Mouse (Mus musculus): ENCODE data around the gene Creb1. TPM values are rescaled to one million over a fixed set of nuclear protein-coding genes. Genes with fewer than 3 reads are reported as not detected.

Creb1 gene
- polyA plus RNA-seq, 1 experiment, result 33.8 TPM

GRCm38 (mm10) chr1:64521734-64522133, 10.7 kb upstream of the Creb1 start:
- TF ChIP-seq CTCF (IDR thresholded peaks at IDR 0.05; ENCODE audit: borderline replicate concordance, extremely low read depth, insufficient read depth, insufficient read length) (no peak), POLR2A (IDR thresholded peaks at IDR 0.05; ENCODE audit: borderline replicate concordance, extremely low read depth, insufficient read depth, insufficient read length, poor library complexity, severe bottlenecking) (no peak)
- DNase-seq (ENCODE audit: low read depth), result no peak

GRCm38 (mm10) chr1:64522637-64523036, 9.8 kb upstream of the Creb1 start:
- no peak for DNase-seq (ENCODE audit: low read depth)
- TF ChIP-seq CTCF (IDR thresholded peaks at IDR 0.05; ENCODE audit: borderline replicate concordance, extremely low read depth, insufficient read depth, insufficient read length), result no peak
- no peak for TF ChIP-seq POLR2A (IDR thresholded peaks at IDR 0.05; ENCODE audit: borderline replicate concordance, extremely low read depth, insufficient read depth, insufficient read length, poor library complexity, severe bottlenecking)

GRCm38 (mm10) chr1:64523117-64523516, 9.3 kb upstream of the Creb1 start:
- no peak for DNase-seq (ENCODE audit: low read depth)
- TF ChIP-seq POLR2A (IDR thresholded peaks at IDR 0.05; ENCODE audit: borderline replicate concordance, extremely low read depth, insufficient read depth, insufficient read length, poor library complexity, severe bottlenecking) (no peak), CTCF (IDR thresholded peaks at IDR 0.05; ENCODE audit: borderline replicate concordance, extremely low read depth, insufficient read depth, insufficient read length) (no peak)

- TF ChIP-seq POLR2A (IDR thresholded peaks at IDR 0.05; ENCODE audit: borderline replicate concordance, extremely low read depth, insufficient read depth, insufficient read length, poor library complexity, severe bottlenecking), result no peak
- TF ChIP-seq CTCF (IDR thresholded peaks at IDR 0.05; ENCODE audit: borderline replicate concordance, extremely low read depth, insufficient read depth, insufficient read length), result no peak
Measured at GRCm38 (mm10) chr1:64524661-64525060, 7.8 kb upstream of the Creb1 start.

GRCm38 (mm10) chr1:64527626-64528025, 4.8 kb upstream of the Creb1 start:
- TF ChIP-seq CTCF (IDR thresholded peaks at IDR 0.05; ENCODE audit: borderline replicate concordance, extremely low read depth, insufficient read depth, insufficient read length) (no peak), POLR2A (IDR thresholded peaks at IDR 0.05; ENCODE audit: borderline replicate concordance, extremely low read depth, insufficient read depth, insufficient read length, poor library complexity, severe bottlenecking) (no peak)
- no peak for DNase-seq (ENCODE audit: low read depth)

More at GRCm38 (mm10) chr1:64524661-64525060, 7.8 kb upstream of the Creb1 start:
- no peak for DNase-seq (ENCODE audit: low read depth)

- TF ChIP-seq CTCF (IDR thresholded peaks at IDR 0.05; ENCODE audit: borderline replicate concordance, extremely low read depth, insufficient read depth, insufficient read length), result no peak
- no peak for TF ChIP-seq POLR2A (IDR thresholded peaks at IDR 0.05; ENCODE audit: borderline replicate concordance, extremely low read depth, insufficient read depth, insufficient read length, poor library complexity, severe bottlenecking)
- DNase-seq (ENCODE audit: low read depth), result no peak
Measured at GRCm38 (mm10) chr1:64529781-64530315, 2.6 kb upstream of the Creb1 start.

GRCm38 (mm10) chr1:64531548-64531947, 897 bp upstream of the Creb1 start:
- TF ChIP-seq CTCF (IDR thresholded peaks at IDR 0.05; ENCODE audit: borderline replicate concordance, extremely low read depth, insufficient read depth, insufficient read length), result no peak
- TF ChIP-seq POLR2A (IDR thresholded peaks at IDR 0.05; ENCODE audit: borderline replicate concordance, extremely low read depth, insufficient read depth, insufficient read length, poor library complexity, severe bottlenecking), result no peak
- DNase-seq (ENCODE audit: low read depth), result peak; percentile 5

- DNase-seq (ENCODE audit: low read depth), result no peak
- TF ChIP-seq POLR2A (IDR thresholded peaks at IDR 0.05; ENCODE audit: borderline replicate concordance, extremely low read depth, insufficient read depth, insufficient read length, poor library complexity, severe bottlenecking) (no peak), CTCF (IDR thresholded peaks at IDR 0.05; ENCODE audit: borderline replicate concordance, extremely low read depth, insufficient read depth, insufficient read length) (no peak)
Measured at GRCm38 (mm10) chr1:64532067-64532523, 350 bp upstream of the Creb1 start.

GRCm38 (mm10) chr1:64533471-64534443, 1.3 kb downstream of the Creb1 start:
- peak; percentile 50 for DNase-seq (ENCODE audit: low read depth)
- TF ChIP-seq CTCF (IDR thresholded peaks at IDR 0.05; ENCODE audit: borderline replicate concordance, extremely low read depth, insufficient read depth, insufficient read length) (no peak), POLR2A (IDR thresholded peaks at IDR 0.05; ENCODE audit: borderline replicate concordance, extremely low read depth, insufficient read depth, insufficient read length, poor library complexity, severe bottlenecking) (peak; percentile 29; the same call in 1 of the 2 replicates)

- DNase-seq (ENCODE audit: low read depth), result no peak
- TF ChIP-seq POLR2A (IDR thresholded peaks at IDR 0.05; ENCODE audit: borderline replicate concordance, extremely low read depth, insufficient read depth, insufficient read length, poor library complexity, severe bottlenecking) (no peak), CTCF (IDR thresholded peaks at IDR 0.05; ENCODE audit: borderline replicate concordance, extremely low read depth, insufficient read depth, insufficient read length) (no peak)
Measured at GRCm38 (mm10) chr1:64538837-64539367, 6.5 kb downstream of the Creb1 start.

GRCm38 (mm10) chr1:64543750-64544149, 11.3 kb downstream of the Creb1 start:
- no peak for TF ChIP-seq POLR2A (IDR thresholded peaks at IDR 0.05; ENCODE audit: borderline replicate concordance, extremely low read depth, insufficient read depth, insufficient read length, poor library complexity, severe bottlenecking)
- TF ChIP-seq CTCF (IDR thresholded peaks at IDR 0.05; ENCODE audit: borderline replicate concordance, extremely low read depth, insufficient read depth, insufficient read length), result peak; percentile 4; the same call in 1 of the 2 replicates
- DNase-seq (ENCODE audit: low read depth), result no peak
